ENCODE assay signal across 8 mouse cellular contexts in genomic region chr17:47873341-47873791, GRCm38 (mm10). TPM values are rescaled to one million over a fixed set of nuclear protein-coding genes. Genes with fewer than 3 reads are reported as not detected.
DNase-seq lines count a peak whose midpoint lies in the region; ATAC-seq lines count a peak whose summit lies in the region.

No protein-coding gene starts in this region.

- H3K27me3 ChIP-seq in intestine, embryonic 14.5 days (replicated peaks; ENCODE audit: control insufficient read depth, insufficient read depth, low read length), result no peaks in the 10 kb centered on the region

- H3K9ac ChIP-seq in intestine, embryonic 14.5 days (ENCODE audit: low read length), result no peak overlapping the region

- peak; percentile 93 for ATAC-seq in activated CD4-positive, CD25-positive, alpha-beta regulatory T cell, adult 4 months
- ATAC-seq in intestine, embryonic 14.5 days (replicated peaks; ENCODE audit: low FRiP score, low TSS enrichment, low read depth), result peak; percentile 54
- peak; percentile 92 for ATAC-seq in megakaryocyte progenitor cell, adult 5-6 weeks (replicated peaks; ENCODE audit: poor library complexity)

- H3K4me2 ChIP-seq in intestine, embryonic 14.5 days (ENCODE audit: low read length), result peak overlapping the region; percentile 18; the same call in 1 of the 2 replicates

- no peak overlapping the region for H3K27ac ChIP-seq in intestine, embryonic 14.5 days (ENCODE audit: low read depth)

- no peaks in the 10 kb centered on the region for H3K9me3 ChIP-seq in intestine, embryonic 14.5 days (ENCODE audit: control insufficient read depth, low read length)

- H3K4me1 ChIP-seq in intestine, embryonic 14.5 days (replicated peaks; ENCODE audit: control insufficient read depth, insufficient read depth, low read length), result peaks cover 9% of the 10 kb centered on the region

- peaks cover 84% of the 10 kb centered on the region for H3K36me3 ChIP-seq in intestine, embryonic 14.5 days (ENCODE audit: control insufficient read depth, insufficient read depth, low read length)

- H3K4me3 ChIP-seq in intestine, embryonic 14.5 days (ENCODE audit: low read depth, low read length), result no peak overlapping the region

- peak; percentile 80 for DNase-seq in embryo, embryonic 10 days (ENCODE audit: low spot score)
- peak; percentile 75 for DNase-seq in gastrocnemius, postnatal 25 days
- DNase-seq in intestine, embryonic 14.5 days (ENCODE audit: low spot score), result peak; percentile 91
- DNase-seq in left cerebral cortex, postnatal 10 days (ENCODE audit: extremely low spot score in 1 of 2, low spot score in 2 of 2), result peak; percentile 81 to 86
- DNase-seq in right cerebral cortex, postnatal 25 days, result peak; percentile 85
- DNase-seq in urinary bladder, postnatal 36 days (ENCODE audit: low spot score in 2 of 2), result peak; percentile 78 to 83

- intact Hi-C loops in left cerebral cortex, postnatal 10 days (cut with DNase I), result loop anchor here (5.0 kb wide), 1 partner anchor 224 kb away; no protein-coding TSS in a partner anchor

- 10% methylated on average over 9 of the region's 9 CpGs for WGBS in intestine, embryonic 14.5 days

RNA-seq across cellular contexts. Expression of gene Mdfi, which starts 38.9 kb away (rescaled TPM):
- not detected for polyA plus RNA-seq in activated CD4-positive, CD25-positive, alpha-beta regulatory T cell, adult 4 months (2017; shearing (Covaris generic))
- 1 to 10 TPM; 1.0 to 1.1 TPM for total RNA-seq in gastrocnemius, postnatal 25 days (2021)
- polyA plus RNA-seq in intestine, embryonic 14.5 days (2014; fragmentation: Nextera tagmentation; extraction: Ambion mirVana), result 31.7 and 34.1 TPM in 2 replicates
- total RNA-seq in left cerebral cortex, postnatal 10 days (2021), result 1 to 10 TPM; 1.5 to 1.7 TPM
- 2.9 and 4.1 TPM in 2 replicates for total RNA-seq in megakaryocyte progenitor cell, adult 5-6 weeks (2015)
- total RNA-seq in megakaryocyte progenitor cell, adult 5-6 weeks (2017), result 1.5 and 3.8 TPM in 2 replicates

RNA-seq across cellular contexts. Expression of gene Foxp4, which starts 51.1 kb away (rescaled TPM):
- 1 to 10 TPM; 3.8 to 4.6 TPM for polyA plus RNA-seq in activated CD4-positive, CD25-positive, alpha-beta regulatory T cell, adult 4 months (2017; shearing (Covaris generic))
- 1 to 10 TPM; 6.4 to 7.6 TPM for total RNA-seq in gastrocnemius, postnatal 25 days (2021)
- 30.3 and 32.4 TPM in 2 replicates for polyA plus RNA-seq in intestine, embryonic 14.5 days (2014; fragmentation: Nextera tagmentation; extraction: Ambion mirVana)
- 10 to 100 TPM; 52.3 to 53.9 TPM for total RNA-seq in left cerebral cortex, postnatal 10 days (2021)
- 20.1 and 21.3 TPM in 2 replicates for total RNA-seq in megakaryocyte progenitor cell, adult 5-6 weeks (2015)
- 3.2 and 4.0 TPM in 2 replicates for total RNA-seq in megakaryocyte progenitor cell, adult 5-6 weeks (2017)
